Mouse (Mus musculus) cerebellum, adult 2 months (tissue): ENCODE data around the gene Efcab6.

Source experiments
- CTCF ChIP-seq: fragments of 200-500 bp; IDR thresholded peaks from 2 replicates; pipeline ENCODE4 v1.5.1; 2011; ENCODE audit warnings: low read depth, mild to moderate bottlenecking, control low read depth, low read length, moderate library complexity, borderline replicate concordance; ENCODE audit not compliant: insufficient read depth
- POLR2A ChIP-seq: fragments of 200-500 bp; IDR thresholded peaks from 2 replicates; pipeline ENCODE4 v1.6.1; 2011; ENCODE audit warnings: low read length, control low read depth, borderline replicate concordance; ENCODE audit not compliant: insufficient read depth

GRCm38 (mm10) chr15:83846592-83846991, 218.6 kb downstream of the Efcab6 start:
- TF ChIP-seq POLR2A (no peak), CTCF (no peak)
